Mouse (Mus musculus): ENCODE data around the gene Azgp1. TPM values are rescaled to one million over a fixed set of nuclear protein-coding genes. Genes with fewer than 3 reads are reported as not detected.
"Not testable (repeated sequence)": the region's sequence is repeated elsewhere in the genome, so short reads cannot be mapped to it uniquely, and the experiment has no call there.

Gene Azgp1
- 0.17 and 0.40 TPM in 2 replicates for polyA plus RNA-seq (2015; fragmentation: Nextera tagmentation; extraction: Ambion mirVana)

DNA sequence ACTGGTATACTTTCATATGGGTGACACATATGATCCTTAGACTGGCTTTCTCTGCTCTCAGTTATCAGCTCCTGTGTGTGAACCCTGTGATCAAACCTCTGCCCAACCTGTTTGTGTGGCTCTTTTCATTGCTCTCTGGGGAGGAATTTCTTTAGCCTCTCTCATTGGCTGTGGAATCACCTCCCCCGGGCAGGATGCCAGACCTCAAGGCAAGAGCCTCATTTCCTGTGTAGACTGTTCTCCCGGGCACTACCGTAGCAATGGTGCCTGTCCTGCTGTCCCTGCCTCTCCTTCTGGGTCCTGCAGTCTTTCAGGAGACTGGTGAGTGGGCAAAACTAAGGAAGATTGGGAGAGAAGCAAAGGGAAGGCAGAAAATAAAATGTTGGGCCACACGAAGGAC lies at the start of gene Azgp1:
TSS of gene Azgp1 (plus strand) at position 221 of the 400 bp plus-strand sequence.
- H3K27me3 ChIP-seq = no peaks in the 10 kb centered on the region
- H3K4me1 ChIP-seq = no peaks in the 10 kb centered on the region
- H3K4me3 ChIP-seq = no peak within 1 kb of the TSS
- H3K4me2 ChIP-seq = no peak within 1 kb of the TSS
- no peaks in the 10 kb centered on the region for H3K36me3 ChIP-seq
- H3K27ac ChIP-seq = no peak within 1 kb of the TSS
- no peak within 1 kb of the TSS for H3K9ac ChIP-seq
- no peaks in the 10 kb centered on the region for H3K9me3 ChIP-seq
- WGBS = 67% methylated on average over 4 of the region's 4 CpGs
- ATAC-seq (ENCODE audit: insufficient number of reproducible peaks, insufficient read depth, low FRiP score, low TSS enrichment, low read depth) = no peak

DNA sequence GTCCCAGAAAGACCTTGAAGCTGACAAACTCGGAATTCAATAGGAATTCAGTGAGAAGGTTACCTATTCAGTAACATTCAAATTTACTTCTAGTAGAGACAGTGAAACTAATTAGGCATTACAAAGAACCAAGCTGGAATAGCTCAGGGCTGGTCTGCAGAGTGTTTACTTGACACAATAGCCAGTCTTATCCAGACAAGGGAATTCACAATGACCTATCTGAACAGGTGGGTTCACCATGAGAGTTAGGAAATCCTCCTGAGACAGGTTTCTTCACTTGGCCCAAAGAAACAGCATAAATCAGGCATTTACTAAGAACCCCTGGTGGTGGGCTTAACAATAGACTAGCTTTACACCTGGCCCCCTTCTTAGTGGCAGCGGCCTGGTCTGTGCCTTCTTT lies 47.4 kb upstream of the Azgp1 start:
- not testable (repeated sequence) for H3K36me3 ChIP-seq; ATAC-seq (ENCODE audit: insufficient number of reproducible peaks, insufficient read depth, low FRiP score, low TSS enrichment, low read depth); H3K4me3 ChIP-seq; H3K4me2 ChIP-seq; H3K27ac ChIP-seq; H3K9ac ChIP-seq; H3K9me3 ChIP-seq; H3K27me3 ChIP-seq; H3K4me1 ChIP-seq
- WGBS = 66% methylated on average over 2 of the region's 2 CpGs

DNA sequence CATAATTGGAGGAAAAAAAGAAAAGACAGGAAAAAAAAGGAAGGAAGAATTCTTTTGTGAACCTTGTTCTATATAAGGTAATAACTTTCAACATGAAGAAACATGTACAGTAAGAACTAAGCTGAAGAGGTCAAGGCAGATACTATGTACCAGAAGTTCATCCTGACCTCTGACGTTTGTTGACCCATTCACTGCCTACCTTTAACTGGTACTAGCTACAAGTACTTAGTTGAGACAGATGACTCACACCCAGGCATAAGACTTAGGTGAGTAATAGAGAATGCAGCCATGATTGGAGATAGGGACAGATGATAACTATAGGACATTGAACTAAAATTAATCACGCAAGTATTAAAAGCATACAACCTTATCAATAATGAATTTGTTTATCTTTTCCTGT lies 44.8 kb upstream of the Azgp1 start:
- H3K4me1 ChIP-seq = no peaks in the 10 kb centered on the region
- WGBS = 89% methylated on average over 2 of the region's 2 CpGs
- H3K4me3 ChIP-seq = no peak overlapping the region
- ATAC-seq (ENCODE audit: insufficient number of reproducible peaks, insufficient read depth, low FRiP score, low TSS enrichment, low read depth) = no peak
- H3K27ac ChIP-seq = no peak overlapping the region
- no peak overlapping the region for H3K9ac ChIP-seq
- H3K9me3 ChIP-seq = no peaks in the 10 kb centered on the region
- no peaks in the 10 kb centered on the region for H3K27me3 ChIP-seq
- no peak overlapping the region for H3K4me2 ChIP-seq
- no peaks in the 10 kb centered on the region for H3K36me3 ChIP-seq

DNA sequence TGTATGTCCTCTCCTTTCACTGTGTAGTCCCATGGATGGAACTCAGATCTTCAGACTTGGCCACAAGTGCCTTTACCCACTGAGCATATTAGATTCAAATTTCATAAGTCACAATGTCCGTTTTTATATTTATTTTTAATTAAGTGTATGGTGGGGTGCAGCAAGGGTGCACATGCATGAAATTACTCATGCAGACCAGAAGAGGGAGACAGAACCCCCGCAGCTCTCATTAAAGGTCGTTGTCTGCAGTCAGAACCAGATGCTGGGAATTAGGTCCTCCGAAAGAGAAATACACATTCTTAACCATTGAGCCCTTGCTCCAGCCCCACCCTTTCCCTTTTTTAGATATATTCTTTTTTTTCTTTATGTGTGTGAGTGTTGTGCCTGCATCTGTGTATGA lies 44.1 kb upstream of the Azgp1 start:
- Histone ChIP-seq H3K4me2 (no peak overlapping the region), H3K27ac (no peak overlapping the region), H3K36me3 (no peaks in the 10 kb centered on the region), H3K9ac (no peak overlapping the region), H3K27me3 (no peaks in the 10 kb centered on the region), H3K9me3 (no peaks in the 10 kb centered on the region), H3K4me3 (no peak overlapping the region), H3K4me1 (no peaks in the 10 kb centered on the region)
- ATAC-seq (ENCODE audit: insufficient number of reproducible peaks, insufficient read depth, low FRiP score, low TSS enrichment, low read depth) = no peak
- 59% methylated on average over 4 of the region's 4 CpGs for WGBS

GRCm38 (mm10) chr5:137940948-137941347 lies 40.4 kb upstream of the Azgp1 start:
- Histone ChIP-seq H3K4me1 (no peaks in the 10 kb centered on the region), H3K27me3 (no peaks in the 10 kb centered on the region)
- WGBS = 82% methylated on average over 4 of the region's 4 CpGs

DNA sequence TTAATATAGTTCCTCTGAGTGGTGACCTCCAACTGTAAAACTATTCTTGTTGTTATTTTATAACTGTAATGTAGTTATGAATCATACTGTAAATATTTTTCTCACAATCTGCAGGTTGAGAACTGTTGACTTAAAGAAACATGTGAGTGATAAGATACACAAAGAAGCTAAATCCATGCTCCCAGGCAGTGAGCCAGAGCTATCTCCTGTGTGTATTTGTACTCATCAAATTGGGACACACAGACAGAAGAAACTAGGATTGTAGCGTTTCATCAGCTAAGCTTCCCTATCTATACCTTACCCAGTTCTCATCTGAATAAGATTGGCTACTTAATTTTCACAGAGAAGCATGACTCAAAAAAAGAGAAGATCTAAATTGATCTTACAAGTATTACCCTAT lies 38.2 kb upstream of the Azgp1 start:
- H3K4me1 ChIP-seq = no peaks in the 10 kb centered on the region
- 84% methylated on average over 1 of the region's 1 CpGs for WGBS
- no peak for ATAC-seq (ENCODE audit: insufficient number of reproducible peaks, insufficient read depth, low FRiP score, low TSS enrichment, low read depth)
- no peak overlapping the region for H3K9ac ChIP-seq
- no peak overlapping the region for H3K4me2 ChIP-seq
- no peak overlapping the region for H3K4me3 ChIP-seq
- H3K27me3 ChIP-seq = no peaks in the 10 kb centered on the region
- H3K27ac ChIP-seq = no peak overlapping the region
- no peaks in the 10 kb centered on the region for H3K36me3 ChIP-seq
- H3K9me3 ChIP-seq = no peaks in the 10 kb centered on the region

More at GRCm38 (mm10) chr5:137940948-137941347, 40.4 kb upstream of the Azgp1 start:
- Histone ChIP-seq H3K27ac (no peak overlapping the region), H3K4me3 (no peak overlapping the region), H3K4me2 (no peak overlapping the region), H3K36me3 (no peaks in the 10 kb centered on the region), H3K9me3 (no peaks in the 10 kb centered on the region), H3K9ac (no peak overlapping the region)
- ATAC-seq (ENCODE audit: insufficient number of reproducible peaks, insufficient read depth, low FRiP score, low TSS enrichment, low read depth) = no peak

GRCm38 (mm10) chr5:137947303-137947702 lies 34.0 kb upstream of the Azgp1 start:
- Histone ChIP-seq H3K27me3 (no peaks in the 10 kb centered on the region), H3K9ac (no peak overlapping the region)
- no peak for ATAC-seq (ENCODE audit: insufficient number of reproducible peaks, insufficient read depth, low FRiP score, low TSS enrichment, low read depth)

DNA sequence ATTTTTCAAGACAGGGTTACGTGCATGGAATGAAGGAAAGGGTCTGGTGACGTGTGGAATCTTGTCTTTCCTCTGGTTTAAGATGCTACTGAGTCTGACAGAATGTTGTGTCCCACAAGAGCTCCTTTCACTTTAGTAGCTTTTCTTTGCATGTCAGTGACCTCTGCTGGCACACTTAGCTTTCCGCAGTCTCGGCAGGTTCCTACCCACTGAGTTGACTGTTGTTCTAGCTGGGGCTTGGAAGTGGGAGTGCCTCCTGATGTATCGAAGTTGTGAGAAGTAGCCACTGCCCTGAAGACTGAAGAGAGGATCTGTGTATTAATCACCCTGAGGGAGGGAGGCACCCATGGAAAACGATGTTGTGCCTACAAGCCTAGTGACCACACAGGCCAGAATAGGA lies 30.1 kb upstream of the Azgp1 start:
- no peak overlapping the region for H3K4me2 ChIP-seq
- no peaks in the 10 kb centered on the region for H3K9me3 ChIP-seq
- no peaks in the 10 kb centered on the region for H3K4me1 ChIP-seq
- H3K27me3 ChIP-seq = no peaks in the 10 kb centered on the region
- no peak overlapping the region for H3K9ac ChIP-seq
- no peak overlapping the region for H3K4me3 ChIP-seq
- ATAC-seq (ENCODE audit: insufficient number of reproducible peaks, insufficient read depth, low FRiP score, low TSS enrichment, low read depth) = no peak
- no peak overlapping the region for H3K27ac ChIP-seq
- WGBS = 37% methylated on average over 6 of the region's 6 CpGs
- H3K36me3 ChIP-seq = no peaks in the 10 kb centered on the region

More at GRCm38 (mm10) chr5:137947303-137947702, 34.0 kb upstream of the Azgp1 start:
- no peaks in the 10 kb centered on the region for H3K36me3 ChIP-seq
- no peak overlapping the region for H3K27ac ChIP-seq
- no peaks in the 10 kb centered on the region for H3K9me3 ChIP-seq
- H3K4me1 ChIP-seq = no peaks in the 10 kb centered on the region
- H3K4me2 ChIP-seq = no peak overlapping the region
- no peak overlapping the region for H3K4me3 ChIP-seq

GRCm38 (mm10) chr5:137956404-137956803 lies 24.9 kb upstream of the Azgp1 start:
- no peaks in the 10 kb centered on the region for H3K9me3 ChIP-seq
- H3K4me1 ChIP-seq = no peaks in the 10 kb centered on the region
- H3K36me3 ChIP-seq = no peaks in the 10 kb centered on the region
- no peak overlapping the region for H3K27ac ChIP-seq
- no peak overlapping the region for H3K9ac ChIP-seq
- no peak overlapping the region for H3K4me3 ChIP-seq
- WGBS = 86% methylated on average over 3 of the region's 3 CpGs
- no peaks in the 10 kb centered on the region for H3K27me3 ChIP-seq
- H3K4me2 ChIP-seq = no peak overlapping the region
- no peak for ATAC-seq (ENCODE audit: insufficient number of reproducible peaks, insufficient read depth, low FRiP score, low TSS enrichment, low read depth)

DNA sequence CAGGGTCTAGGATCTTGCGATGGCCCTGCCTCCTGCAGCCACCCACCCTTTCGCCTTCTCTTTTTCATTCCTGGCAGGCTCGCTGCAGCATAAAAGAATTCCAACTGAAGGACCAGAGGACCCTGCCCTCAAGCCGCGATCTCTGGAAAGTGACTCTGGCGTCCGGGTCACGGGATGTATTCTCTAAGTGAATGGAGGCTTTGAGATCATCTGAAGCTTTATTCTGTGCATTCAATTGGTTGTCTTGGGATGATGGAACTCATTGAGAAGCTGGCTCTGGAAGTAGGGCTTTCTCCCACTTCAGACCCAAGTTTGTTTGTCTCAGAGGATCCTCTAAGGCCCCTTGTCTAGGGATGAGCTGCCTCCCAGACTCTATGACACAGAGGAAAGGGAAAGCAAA lies 18.4 kb upstream of the Azgp1 start, which contains the start of gene Gjc3:
TSS of gene Gjc3 (minus strand) at position 154 of the 400 bp plus-strand sequence.
- no peaks in the 10 kb centered on the region for H3K4me1 ChIP-seq
- no peaks in the 10 kb centered on the region for H3K27me3 ChIP-seq
- no peak within 1 kb of the TSS for H3K27ac ChIP-seq
- H3K9ac ChIP-seq = no peak within 1 kb of the TSS
- H3K9me3 ChIP-seq = no peaks in the 10 kb centered on the region
- no peak within 1 kb of the TSS for H3K4me2 ChIP-seq
- no peak for ATAC-seq (ENCODE audit: insufficient number of reproducible peaks, insufficient read depth, low FRiP score, low TSS enrichment, low read depth)
- H3K36me3 ChIP-seq = no peaks in the 10 kb centered on the region
- no peak within 1 kb of the TSS for H3K4me3 ChIP-seq
- 42% methylated on average over 8 of the region's 8 CpGs for WGBS

- Histone ChIP-seq H3K27me3 (no peaks in the 10 kb centered on the region), H3K4me3 (no peak overlapping the region), H3K4me2 (no peak overlapping the region), H3K27ac (no peak overlapping the region), H3K4me1 (no peaks in the 10 kb centered on the region), H3K9ac (no peak overlapping the region), H3K36me3 (no peaks in the 10 kb centered on the region), H3K9me3 (no peaks in the 10 kb centered on the region)
- ATAC-seq (ENCODE audit: insufficient number of reproducible peaks, insufficient read depth, low FRiP score, low TSS enrichment, low read depth) = peak; percentile 43; the same call in 1 of the 2 replicates
Measured at GRCm38 (mm10) chr5:137966492-137966891, 14.8 kb upstream of the Azgp1 start.

DNA sequence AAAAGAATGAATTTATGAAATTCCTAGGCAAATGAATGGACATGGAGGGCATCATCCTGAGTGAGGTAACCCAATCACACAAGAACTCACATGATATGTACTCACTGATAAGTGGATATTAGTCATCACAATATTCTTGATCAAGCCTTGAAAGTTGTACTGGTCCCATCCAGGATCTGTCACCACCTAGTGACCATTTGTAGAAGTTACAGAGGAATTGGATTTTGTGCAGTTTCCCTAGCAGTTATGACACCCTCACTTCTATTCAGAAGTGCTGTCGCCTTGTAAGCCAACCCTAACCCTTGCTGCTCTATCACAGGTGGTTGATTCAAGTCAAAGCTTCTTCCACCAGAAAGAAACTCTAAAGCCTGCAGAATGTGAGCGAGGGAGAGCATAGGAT lies 8.2 kb upstream of the Azgp1 start:
- ATAC-seq (ENCODE audit: insufficient number of reproducible peaks, insufficient read depth, low FRiP score, low TSS enrichment, low read depth) = no peak
- Histone ChIP-seq H3K4me3 (no peak overlapping the region), H3K9me3 (no peaks in the 10 kb centered on the region), H3K9ac (no peak overlapping the region), H3K36me3 (no peaks in the 10 kb centered on the region), H3K27me3 (no peaks in the 10 kb centered on the region), H3K4me1 (no peaks in the 10 kb centered on the region), H3K27ac (no peak overlapping the region), H3K4me2 (no peak overlapping the region)
- WGBS = 70% methylated on average over 2 of the region's 2 CpGs

DNA sequence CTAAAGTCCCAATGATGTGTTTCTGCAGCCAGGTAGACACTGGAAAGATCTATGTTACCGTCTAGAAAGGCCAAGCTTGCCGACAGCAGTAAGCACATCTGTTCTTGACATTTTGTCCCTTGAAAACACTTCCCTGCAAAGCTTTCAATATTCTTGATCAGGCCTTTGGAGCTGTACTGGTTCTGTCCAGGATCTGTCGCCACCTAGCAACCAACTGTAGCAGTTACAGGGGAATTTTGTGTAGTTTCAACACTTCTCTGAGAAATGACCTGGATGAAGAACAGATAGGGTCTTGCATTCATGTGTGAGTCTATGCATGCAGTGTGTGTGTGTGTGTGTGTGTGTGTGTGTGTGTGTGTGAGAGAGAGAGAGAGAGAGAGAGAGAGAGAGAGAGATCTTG lies 7.6 kb upstream of the Azgp1 start:
- H3K36me3 ChIP-seq = no peaks in the 10 kb centered on the region
- no peak for ATAC-seq (ENCODE audit: insufficient number of reproducible peaks, insufficient read depth, low FRiP score, low TSS enrichment, low read depth)
- no peak overlapping the region for H3K4me2 ChIP-seq
- no peaks in the 10 kb centered on the region for H3K27me3 ChIP-seq
- WGBS = 53% methylated on average over 3 of the region's 3 CpGs
- no peak overlapping the region for H3K4me3 ChIP-seq
- no peak overlapping the region for H3K9ac ChIP-seq
- H3K4me1 ChIP-seq = no peaks in the 10 kb centered on the region
- H3K9me3 ChIP-seq = no peaks in the 10 kb centered on the region
- H3K27ac ChIP-seq = no peak overlapping the region

Data from embryonic facial prominence, embryonic 13.5 days (tissue).